Mouse (Mus musculus): ENCODE data around the gene Krt80.

DNA sequence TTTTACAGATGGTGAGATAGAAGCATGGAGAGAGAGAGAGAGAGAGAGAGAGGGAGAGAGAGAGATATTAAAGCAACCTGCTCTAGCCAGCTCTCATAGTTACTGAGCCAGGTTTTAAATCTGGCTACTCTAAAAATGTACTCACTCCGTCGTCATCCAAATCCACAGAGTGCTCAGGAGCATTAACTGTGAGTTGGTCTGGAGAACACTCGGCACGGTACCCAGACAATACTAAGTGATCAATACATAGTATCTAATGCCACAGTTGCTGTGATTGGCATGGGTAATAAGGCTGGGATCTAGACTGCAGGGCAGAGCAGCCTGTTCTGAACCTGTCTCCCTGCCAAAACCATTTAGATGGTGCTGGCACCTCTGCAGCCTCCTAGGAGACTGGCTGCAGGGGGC, 14.6 kb downstream of the Krt80 start:
- TF ChIP-seq CTCF (IDR thresholded peaks at IDR 0.05) = no peak
- TF ChIP-seq EP300 (IDR thresholded peaks at IDR 0.05; ENCODE audit: insufficient read depth, low read depth, low read length) = no peak

Measured in heart, adult 2 months (tissue).